Mouse (Mus musculus) E14TG2a.4 (cell line): ENCODE measurements around the gene Rhov.
A peak's percentile ranks its signal among the peaks of the same experiment; 100 is the strongest.

Experiments
- H3K27me3 ChIP-seq: 2 replicates; pipeline ENCODE4 v1.6.1; 2014; ENCODE audit warnings: low read length, control low read depth; ENCODE audit not compliant: insufficient read depth
- H3K36me3 ChIP-seq: 2 replicates; pipeline ENCODE4 v1.6.1; 2014; ENCODE audit warnings: low read length, control low read depth; ENCODE audit not compliant: insufficient read depth
- H3K4me1 ChIP-seq: replicated peaks from 2 replicates; pipeline ENCODE4 v1.6.1; 2014; ENCODE audit warnings: low read depth, low read length, control low read depth
- H3K4me3 ChIP-seq: replicated peaks from 2 replicates; pipeline ENCODE4 v1.5.1; 2014; ENCODE audit warnings: mild to moderate bottlenecking, low read length
- H3K9me3 ChIP-seq: 2 replicates; pipeline ENCODE4 v1.6.1; 2014; ENCODE audit warnings: low read length, control low read depth
- CTCF ChIP-seq: conservative IDR thresholded peaks from 2 replicates; pipeline ENCODE4 v1.5.1; 2014; ENCODE audit warnings: low read length
- NANOG ChIP-seq: IDR thresholded peaks from 2 replicates; pipeline ENCODE4 v1.6.1; 2014; ENCODE audit warnings: borderline replicate concordance, low read length, mixed read lengths
- POU5F1 ChIP-seq: IDR thresholded peaks from 2 replicates; pipeline ENCODE4 v1.6.1; 2014; ENCODE audit warnings: low read length, borderline replicate concordance

Gene Rhov

DNA sequence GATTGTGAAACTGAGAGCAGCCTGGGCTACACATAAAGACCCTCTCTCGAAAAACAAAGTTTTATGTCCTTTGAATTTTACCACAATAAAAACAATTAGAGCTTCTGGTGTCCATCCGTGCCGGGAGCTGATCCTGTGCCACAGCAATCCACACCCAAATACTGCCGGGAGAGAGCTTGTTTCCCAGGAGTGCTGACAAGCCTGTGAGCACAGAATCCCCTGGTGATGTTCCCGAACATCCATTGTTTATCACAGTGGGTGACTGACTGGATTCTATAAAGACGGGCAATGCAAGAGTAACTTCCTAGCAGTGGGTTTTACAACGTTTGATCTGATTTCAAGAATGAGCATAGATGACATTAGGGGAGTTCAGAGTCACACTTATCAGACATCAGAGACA is 16.1 kb downstream of the Rhov start:
- Histone ChIP-seq H3K27me3 (peaks cover 8% of the 10 kb centered on the region), H3K36me3 (peaks cover under 1% of the 10 kb centered on the region; the same call in 1 of the 2 replicates), H3K9me3 (no peaks in the 10 kb centered on the region), H3K4me1 (peaks cover 32% of the 10 kb centered on the region), H3K4me3 (no peak overlapping the region)
- no peak for TF ChIP-seq CTCF
- peak; percentile 45; the same call in 1 of the 2 replicates for TF ChIP-seq NANOG

DNA sequence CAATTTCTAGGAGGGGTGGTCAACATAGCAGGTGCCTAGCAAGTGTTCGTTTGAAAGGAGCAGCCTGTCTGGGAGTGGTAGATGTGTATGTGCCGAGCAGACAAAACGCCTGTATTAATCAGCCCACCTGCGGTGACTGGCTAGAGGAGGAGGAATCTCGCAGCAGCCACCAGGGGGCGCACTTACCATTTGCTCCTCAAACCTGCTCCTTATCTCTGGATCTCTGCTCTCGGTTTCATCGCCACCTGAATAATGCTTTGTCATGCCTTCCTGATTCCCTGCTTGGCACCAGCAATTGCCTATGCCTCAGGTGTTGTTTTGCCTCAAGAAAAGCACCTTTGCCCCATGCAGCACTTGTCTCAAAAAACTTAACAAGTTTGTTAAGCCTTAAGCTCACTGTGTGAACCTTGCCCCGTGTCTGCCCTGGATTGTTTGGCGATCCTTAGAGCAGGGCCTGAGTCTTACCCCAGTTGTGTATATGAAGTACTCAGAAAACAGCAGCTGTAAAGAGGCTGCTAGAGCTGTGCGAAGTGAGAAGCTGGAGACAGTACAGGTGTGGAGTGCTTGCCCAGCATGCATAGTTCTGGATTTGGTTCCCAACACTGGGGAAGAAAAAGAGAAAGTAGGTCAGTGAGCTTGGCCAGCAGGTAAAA is 20.1 kb downstream of the Rhov start:
- Histone ChIP-seq H3K4me3 (peak overlapping the region; percentile 37), H3K9me3 (no peaks in the 10 kb centered on the region)

DNA sequence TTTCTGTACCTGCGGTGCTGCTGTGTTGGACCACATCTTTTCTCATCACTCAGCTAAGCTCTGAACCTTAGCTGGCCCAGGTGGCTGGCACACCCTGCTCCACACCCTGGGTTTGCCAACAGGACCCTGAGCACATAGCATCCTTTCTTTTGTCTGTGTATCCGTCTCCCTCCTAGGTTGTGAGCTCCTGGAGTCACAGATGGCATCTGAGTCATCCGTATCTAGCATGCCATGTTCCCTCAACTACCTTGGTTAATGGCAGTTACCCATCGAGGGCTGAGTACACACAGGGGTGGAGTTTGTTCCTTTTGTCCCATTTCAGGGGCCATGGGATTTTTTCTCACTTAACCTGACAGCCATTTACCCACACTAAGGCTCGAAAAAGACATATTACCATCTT is 20.7 kb downstream of the Rhov start:
- peaks cover 8% of the 10 kb centered on the region for H3K27me3 ChIP-seq
- H3K9me3 ChIP-seq: no peaks in the 10 kb centered on the region
- peaks cover 44% of the 10 kb centered on the region for H3K36me3 ChIP-seq
- no peak for TF ChIP-seq POU5F1
- TF ChIP-seq CTCF: no peak
- no peak for TF ChIP-seq NANOG
- peaks cover 58% of the 10 kb centered on the region for H3K4me1 ChIP-seq
- H3K4me3 ChIP-seq: no peak overlapping the region

More for the DNA sequence above, 20.1 kb downstream of the Rhov start:
- TF ChIP-seq CTCF (peak; percentile 74), NANOG (no peak)
- H3K4me1 ChIP-seq: peaks cover 55% of the 10 kb centered on the region
- H3K36me3 ChIP-seq: peaks cover 38% of the 10 kb centered on the region
- peaks cover 8% of the 10 kb centered on the region for H3K27me3 ChIP-seq

DNA sequence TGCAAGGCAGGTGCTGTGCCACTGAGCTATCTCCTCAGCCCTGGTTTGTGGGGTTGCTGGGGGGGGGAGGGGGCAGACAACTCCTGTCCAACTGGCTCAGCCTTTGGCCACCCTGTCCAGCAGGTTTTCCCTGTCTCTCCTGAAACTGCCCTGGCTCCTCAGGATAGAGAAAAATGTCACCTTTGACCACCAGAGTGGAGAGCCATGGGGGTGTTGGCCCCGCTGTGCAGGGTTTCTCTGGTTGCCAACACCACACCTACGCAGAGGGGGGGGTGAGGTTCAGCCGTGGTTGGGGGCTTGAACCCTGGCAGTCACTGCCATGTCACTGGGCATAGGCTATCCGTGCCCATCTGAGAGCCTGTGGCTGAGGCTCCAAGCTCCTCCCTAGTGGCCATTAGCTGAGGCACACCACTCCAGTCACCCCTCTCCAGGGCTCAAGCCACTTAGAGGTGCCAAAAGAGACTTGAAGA is 21.4 kb downstream of the Rhov start:
- Histone ChIP-seq H3K27me3 (peaks cover 8% of the 10 kb centered on the region), H3K4me1 (peaks cover 58% of the 10 kb centered on the region), H3K9me3 (no peaks in the 10 kb centered on the region), H3K36me3 (peaks cover 51% of the 10 kb centered on the region), H3K4me3 (no peak overlapping the region)
- TF ChIP-seq NANOG (no peak), CTCF (no peak), POU5F1 (no peak)

DNA sequence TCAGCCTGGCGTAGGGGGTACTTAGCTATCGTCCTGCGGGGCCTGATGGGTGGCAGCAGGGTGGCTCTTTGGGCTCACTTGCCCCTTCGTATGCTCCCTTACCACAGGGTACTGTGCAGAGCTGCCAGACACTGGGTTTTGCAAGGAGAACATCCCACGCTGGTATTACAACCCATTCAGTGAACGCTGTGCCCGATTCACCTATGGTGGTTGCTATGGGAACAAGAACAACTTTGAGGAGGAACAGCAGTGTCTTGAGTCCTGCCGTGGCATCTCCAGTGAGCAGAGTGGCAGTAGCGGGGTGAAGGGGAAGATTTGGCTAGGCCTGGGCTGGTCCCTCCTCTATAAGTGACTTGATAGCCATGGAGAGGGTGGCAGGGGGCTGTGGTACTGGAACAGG is 23.2 kb downstream of the Rhov start:
- H3K9me3 ChIP-seq: no peaks in the 10 kb centered on the region
- peaks cover 63% of the 10 kb centered on the region for H3K4me1 ChIP-seq
- no peak for TF ChIP-seq POU5F1
- no peak for TF ChIP-seq CTCF
- no peak for TF ChIP-seq NANOG
- no peak overlapping the region for H3K4me3 ChIP-seq
- H3K36me3 ChIP-seq: peaks cover 67% of the 10 kb centered on the region
- H3K27me3 ChIP-seq: no peaks in the 10 kb centered on the region

DNA sequence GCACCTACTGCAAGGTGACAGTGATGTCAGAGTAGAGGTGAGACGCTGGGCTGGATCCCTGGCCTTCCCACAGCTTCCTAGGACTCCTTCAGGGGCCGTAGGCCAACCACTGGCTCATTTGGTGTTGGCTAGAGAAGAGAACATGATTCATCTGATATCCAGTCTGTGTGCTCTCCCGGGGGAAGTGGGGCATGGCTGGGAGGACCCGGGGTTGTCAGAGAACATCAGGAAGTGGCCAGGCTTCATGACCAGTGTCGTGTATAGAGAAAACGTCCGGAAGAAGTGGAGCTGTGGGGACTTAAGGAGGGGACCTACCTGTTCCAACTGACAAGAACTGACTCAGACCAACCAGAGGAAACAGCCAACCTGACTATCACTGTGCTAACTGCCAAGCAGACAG is 25.8 kb downstream of the Rhov start:
- no peak for TF ChIP-seq NANOG
- TF ChIP-seq CTCF: no peak
- TF ChIP-seq POU5F1: no peak
- Histone ChIP-seq H3K4me1 (peaks cover 75% of the 10 kb centered on the region), H3K36me3 (peaks cover 90% of the 10 kb centered on the region), H3K9me3 (no peaks in the 10 kb centered on the region), H3K4me3 (no peak overlapping the region), H3K27me3 (no peaks in the 10 kb centered on the region)

DNA sequence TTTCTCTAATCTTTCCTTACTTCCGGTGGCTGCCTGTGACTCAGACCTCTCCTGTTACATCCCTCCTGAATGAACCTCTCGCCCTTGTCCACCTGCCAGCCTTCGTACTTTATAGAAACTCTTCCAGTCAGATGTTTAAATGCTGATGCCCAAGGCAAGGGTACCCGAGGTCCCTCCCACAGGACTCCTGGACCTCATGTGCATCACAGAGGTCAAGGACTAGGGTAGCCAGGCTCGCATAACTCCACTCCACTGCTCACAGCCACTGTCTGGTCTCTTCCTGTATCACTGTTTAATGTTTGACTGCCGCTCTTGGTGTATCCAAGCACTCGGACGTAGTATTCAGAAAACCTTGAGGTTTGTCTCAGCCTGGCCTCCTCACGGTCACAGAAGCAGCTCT is 28.5 kb downstream of the Rhov start:
- TF ChIP-seq POU5F1 (no peak), CTCF (no peak), NANOG (no peak)
- Histone ChIP-seq H3K9me3 (no peaks in the 10 kb centered on the region), H3K36me3 (peaks cover 86% of the 10 kb centered on the region)

DNA sequence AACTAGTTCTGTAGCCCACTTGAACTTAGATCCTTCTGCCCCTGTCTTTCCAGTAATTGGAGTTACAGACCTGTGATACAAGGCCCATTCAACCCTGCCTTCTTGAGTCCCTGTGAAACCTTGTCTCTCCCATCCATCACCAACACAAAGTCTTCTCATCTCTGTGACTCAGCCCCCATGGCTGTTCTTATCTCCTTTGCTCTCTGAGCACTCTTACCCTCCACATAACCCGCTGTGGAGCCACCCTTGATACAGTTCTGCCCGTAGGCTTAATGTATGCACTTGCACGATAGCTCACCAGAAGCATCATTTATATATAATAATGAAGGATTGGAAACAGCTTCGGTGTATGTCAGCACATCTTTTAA is 30.3 kb downstream of the Rhov start:
- Histone ChIP-seq H3K9me3 (no peaks in the 10 kb centered on the region), H3K4me3 (peak overlapping the region; percentile 5; the same call in 1 of the 2 replicates), H3K4me1 (peaks cover 79% of the 10 kb centered on the region), H3K27me3 (no peaks in the 10 kb centered on the region), H3K36me3 (peaks cover 68% of the 10 kb centered on the region)
- TF ChIP-seq POU5F1 (no peak), CTCF (no peak), NANOG (no peak)

More for the DNA sequence above, 28.5 kb downstream of the Rhov start:
- Histone ChIP-seq H3K4me3 (no peak overlapping the region), H3K27me3 (no peaks in the 10 kb centered on the region), H3K4me1 (peaks cover 77% of the 10 kb centered on the region)

DNA sequence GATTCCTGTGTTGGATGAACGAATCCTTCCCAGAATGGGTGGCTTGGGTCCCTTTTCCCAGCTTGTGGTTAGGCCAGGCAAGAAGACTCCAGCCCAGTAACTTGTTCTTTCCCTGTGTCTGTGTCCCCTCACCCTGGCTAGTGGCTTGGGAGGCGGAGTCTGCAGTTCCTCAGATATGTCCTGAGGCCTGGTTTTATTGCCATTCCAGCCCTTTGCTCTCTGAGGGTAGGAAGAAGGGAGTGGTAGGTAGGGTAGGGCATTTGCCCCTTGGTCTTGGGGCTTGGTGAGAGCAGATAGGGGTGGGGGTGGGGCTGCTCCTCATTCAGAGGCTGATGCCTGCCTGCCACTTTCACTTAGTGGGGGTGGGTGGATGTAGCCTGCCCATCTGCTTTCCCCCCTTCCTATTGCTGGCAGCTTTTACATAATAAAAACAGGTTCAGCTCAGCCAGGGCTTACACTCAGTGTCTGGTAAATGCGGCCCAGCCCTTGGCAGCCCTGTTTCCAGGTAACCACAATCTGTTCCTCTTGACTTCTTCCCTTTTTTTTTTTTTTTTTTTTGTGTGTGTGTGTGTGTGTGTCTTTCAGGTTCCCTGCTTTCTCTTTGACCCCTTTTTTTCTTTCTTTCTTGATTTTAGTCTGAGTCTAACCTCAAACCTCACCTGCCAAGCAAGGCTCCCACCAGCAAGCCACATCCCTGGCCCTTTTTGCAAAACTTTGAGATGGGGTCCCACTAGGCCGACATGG is 30.8 kb downstream of the Rhov start:
- no peak for TF ChIP-seq POU5F1
- no peak for TF ChIP-seq CTCF
- TF ChIP-seq NANOG: no peak
- Histone ChIP-seq H3K36me3 (peaks cover 68% of the 10 kb centered on the region), H3K4me1 (peaks cover 79% of the 10 kb centered on the region), H3K27me3 (no peaks in the 10 kb centered on the region), H3K9me3 (no peaks in the 10 kb centered on the region), H3K4me3 (peak overlapping the region; percentile 91)
